16 mouse cellular contexts compared by ENCODE assay signal in genomic region chr10:11841494-11841893, GRCm38 (mm10).
DNase-seq lines count a peak whose midpoint lies in the region; ATAC-seq and TF ChIP-seq lines count a peak whose summit lies in the region.
"Had no signal": no experiment of that assay in that cellular context is flagged by ENCODE, and none has a peak within 500 bp of the region (broad histone marks: within the 10 kb centered on the region; RNA-seq: fewer than 3 reads in every experiment).

No protein-coding gene starts in this region.

- no peak for TF ChIP-seq CTCF in lung, adult 2 months (IDR thresholded peaks at IDR 0.05; ENCODE audit: insufficient read depth, low read length)

- 82% methylated on average over 7 of the region's 7 CpGs for WGBS in lung, adult 2 months

- peak; percentile 2 for DNase-seq in cerebellum, adult 9-10 months
- DNase-seq in 3134 (ENCODE audit: extremely low read depth, insufficient read length, low spot score), result peak; percentile 2
- DNase-seq in cerebellum, postnatal 14 days, result peak; percentile 18 to 25
- DNase-seq in left cerebral cortex, adult 9 months (ENCODE audit: low spot score in 2 of 2), result peak; percentile 51 to 52
- DNase-seq in lung, adult 2 months, result no peak
- no peak for DNase-seq in heart, adult 9 months (ENCODE audit: low spot score in 2 of 2)
- no peak for DNase-seq in ovary, postnatal 10 days (ENCODE audit: low spot score)
- DNase-seq: gastrocnemius, postnatal 14 days; kidney, postnatal 14 days; lung, postnatal 4 days; thymus, postnatal 36 days had no signal

- no peak for ATAC-seq in cerebellum, adult (ENCODE audit: insufficient number of reproducible peaks, low FRiP score, low TSS enrichment)
- ATAC-seq: inflammation-experienced regulatory T-cells, adult 6 months; midbrain, embryonic 15.5 days had no signal

- no peak for TF ChIP-seq POLR2A in lung, adult 2 months (IDR thresholded peaks at IDR 0.05; ENCODE audit: borderline replicate concordance, extremely low read depth, low read depth, low read length)

- H3K4me3 ChIP-seq in lung, adult 2 months (replicated peaks; ENCODE audit: extremely low read depth, low read depth, low read length), result no peak overlapping the region
- H3K4me3 ChIP-seq: midbrain, embryonic 15.5 days; neural tube, embryonic 12.5 days; stomach, embryonic 15.5 days had no signal

- no peaks in the 10 kb centered on the region for H3K4me1 ChIP-seq in lung, adult 2 months (ENCODE audit: control insufficient read depth, insufficient read depth, low read length)
- H3K4me1 ChIP-seq: midbrain, embryonic 15.5 days; neural tube, embryonic 12.5 days; stomach, embryonic 15.5 days had no signal

Comparison
In these comparisons a context has a peak if more than half of its experiments do, and no peak if none do; other contexts are left out.
1. DNase-seq: peak in cerebellum, adult 9-10 months (single experiment), 3134 (single experiment), cerebellum, postnatal 14 days (2 of 2) and left cerebral cortex, adult 9 months (2 of 2); none in lung, adult 2 months (single experiment), heart, adult 9 months (0 of 2) and ovary, postnatal 10 days (single experiment).